ENCODE assay signal across 8 mouse cellular contexts in genomic region chr16:13819806-13820500, GRCm38 (mm10). TPM values are rescaled to one million over a fixed set of nuclear protein-coding genes. Genes with fewer than 3 reads are reported as not detected.
DNase-seq lines count a peak whose midpoint lies in the region; ATAC-seq lines count a peak whose summit lies in the region.

No protein-coding gene starts in this region.

- no peaks in the 10 kb centered on the region for H3K27me3 ChIP-seq in embryonic facial prominence, embryonic 11.5 days (ENCODE audit: control insufficient read depth, insufficient read depth, low read length)
- no peaks in the 10 kb centered on the region for H3K27me3 ChIP-seq in intestine, embryonic 14.5 days (replicated peaks; ENCODE audit: control insufficient read depth, insufficient read depth, low read length)
- no peaks in the 10 kb centered on the region for H3K27me3 ChIP-seq in midbrain, embryonic 15.5 days (replicated peaks)

- H3K4me1 ChIP-seq in embryonic facial prominence, embryonic 11.5 days (ENCODE audit: control insufficient read depth, insufficient read depth, low read length): no peaks in the 10 kb centered on the region
- H3K4me1 ChIP-seq in intestine, embryonic 14.5 days (replicated peaks; ENCODE audit: control insufficient read depth, insufficient read depth, low read length): peaks cover 11% of the 10 kb centered on the region
- peaks cover 21% of the 10 kb centered on the region for H3K4me1 ChIP-seq in midbrain, embryonic 15.5 days

- peak overlapping the region; percentile 64 for H3K4me3 ChIP-seq in embryonic facial prominence, embryonic 11.5 days (ENCODE audit: low read depth, low read length)
- H3K4me3 ChIP-seq in intestine, embryonic 14.5 days (ENCODE audit: low read depth, low read length): peak overlapping the region; percentile 83
- peak overlapping the region; percentile 83 for H3K4me3 ChIP-seq in midbrain, embryonic 15.5 days

- 0 out of 2 replicates have a peak, but pooled peaks cover 2% of the 10 kb centered on the region for H3K36me3 ChIP-seq in embryonic facial prominence, embryonic 11.5 days (replicated peaks; ENCODE audit: control insufficient read depth, insufficient read depth, low read depth, low read length)
- H3K36me3 ChIP-seq in intestine, embryonic 14.5 days (ENCODE audit: control insufficient read depth, insufficient read depth, low read length): peaks cover 12% of the 10 kb centered on the region; the same call in 1 of the 2 replicates
- peaks cover 5% of the 10 kb centered on the region; the same call in 1 of the 2 replicates for H3K36me3 ChIP-seq in midbrain, embryonic 15.5 days (replicated peaks)

- no peak overlapping the region for H3K27ac ChIP-seq in embryonic facial prominence, embryonic 11.5 days (replicated peaks; ENCODE audit: low read depth, low read length)
- H3K27ac ChIP-seq in intestine, embryonic 14.5 days (ENCODE audit: low read depth): peak overlapping the region; percentile 95
- H3K27ac ChIP-seq in midbrain, embryonic 15.5 days: peak overlapping the region; percentile 96

- no peak for ATAC-seq in embryonic facial prominence, embryonic 11.5 days (replicated peaks; ENCODE audit: insufficient number of reproducible peaks, low FRiP score, low TSS enrichment, low read depth)
- no peak for ATAC-seq in intestine, embryonic 14.5 days (replicated peaks; ENCODE audit: low FRiP score, low TSS enrichment, low read depth)
- peak; percentile 2 for ATAC-seq in midbrain, embryonic 15.5 days (replicated peaks)
- ATAC-seq in megakaryocyte-erythroid progenitor cell, adult 5-6 weeks (replicated peaks; ENCODE audit: low FRiP score, low TSS enrichment, poor library complexity, severe bottlenecking): no peak

- H3K4me2 ChIP-seq in embryonic facial prominence, embryonic 11.5 days (ENCODE audit: low read depth, low read length): peak overlapping the region; percentile 81
- H3K4me2 ChIP-seq in intestine, embryonic 14.5 days (ENCODE audit: low read length): peak overlapping the region; percentile 84
- peak overlapping the region; percentile 72 for H3K4me2 ChIP-seq in midbrain, embryonic 15.5 days

- peak; percentile 36 for DNase-seq in cerebellum, adult 11-12 months
- no peak for DNase-seq in cerebellum, postnatal 14 days
- DNase-seq in 416B (ENCODE audit: low read depth): peak; percentile 42
- no peak for DNase-seq in embryonic facial prominence, embryonic 11.5 days (ENCODE audit: low spot score)
- DNase-seq in intestine, embryonic 14.5 days (ENCODE audit: low spot score): no peak
- DNase-seq in urinary bladder, postnatal 14 days (ENCODE audit: low spot score): no peak

- 43% methylated on average over 12 of the region's 12 CpGs for WGBS in embryonic facial prominence, embryonic 11.5 days
- WGBS in intestine, embryonic 14.5 days: 22% methylated on average over 12 of the region's 12 CpGs
- WGBS in midbrain, embryonic 15.5 days: 36% methylated on average over 12 of the region's 12 CpGs

- peak overlapping the region; percentile 74 for H3K9ac ChIP-seq in embryonic facial prominence, embryonic 11.5 days (replicated peaks; ENCODE audit: low read length)
- peak overlapping the region; percentile 86 for H3K9ac ChIP-seq in intestine, embryonic 14.5 days (ENCODE audit: low read length)
- peak overlapping the region; percentile 79 for H3K9ac ChIP-seq in midbrain, embryonic 15.5 days

- no peaks in the 10 kb centered on the region for H3K9me3 ChIP-seq in embryonic facial prominence, embryonic 11.5 days (replicated peaks; ENCODE audit: control insufficient read depth, low read length)
- H3K9me3 ChIP-seq in intestine, embryonic 14.5 days (ENCODE audit: control insufficient read depth, low read length): no peaks in the 10 kb centered on the region
- H3K9me3 ChIP-seq in midbrain, embryonic 15.5 days: no peaks in the 10 kb centered on the region

RNA-seq across cellular contexts. Expression of gene Ntan1, which starts 1.3 kb away (rescaled TPM):
- 182 and 190 TPM in 2 replicates for polyA plus RNA-seq in embryonic facial prominence, embryonic 11.5 days (2014; fragmentation: Nextera tagmentation; extraction: Ambion mirVana)
- 158 and 173 TPM in 2 replicates for polyA plus RNA-seq in intestine, embryonic 14.5 days (2014; fragmentation: Nextera tagmentation; extraction: Ambion mirVana)
- 191 and 208 TPM in 2 replicates for polyA plus RNA-seq in midbrain, embryonic 15.5 days (2015; fragmentation: Nextera tagmentation; extraction: Ambion mirVana)
- 27.0 and 29.3 TPM in 2 replicates for total RNA-seq in megakaryocyte-erythroid progenitor cell, adult 5-6 weeks (2014; fragmentation: Nextera tagmentation)
- total RNA-seq in megakaryocyte-erythroid progenitor cell, adult 5-6 weeks (2017): 43.6 and 45.9 TPM in 2 replicates

RNA-seq across cellular contexts. Expression of gene Rrn3, which starts 39.4 kb away (rescaled TPM):
- 80.0 and 84.3 TPM in 2 replicates for polyA plus RNA-seq in embryonic facial prominence, embryonic 11.5 days (2014; fragmentation: Nextera tagmentation; extraction: Ambion mirVana)
- 54.4 and 59.1 TPM in 2 replicates for polyA plus RNA-seq in intestine, embryonic 14.5 days (2014; fragmentation: Nextera tagmentation; extraction: Ambion mirVana)
- 95.1 and 103 TPM in 2 replicates for polyA plus RNA-seq in midbrain, embryonic 15.5 days (2015; fragmentation: Nextera tagmentation; extraction: Ambion mirVana)
- total RNA-seq in megakaryocyte-erythroid progenitor cell, adult 5-6 weeks (2014; fragmentation: Nextera tagmentation): 37.6 and 47.6 TPM in 2 replicates
- total RNA-seq in megakaryocyte-erythroid progenitor cell, adult 5-6 weeks (2017): 62.0 and 71.2 TPM in 2 replicates

Comparison
In these comparisons a context has a peak if more than half of its experiments do, and no peak if none do; other contexts are left out.
1. DNase-seq: peak in cerebellum, adult 11-12 months (single experiment) and 416B (single experiment); none in cerebellum, postnatal 14 days (0 of 2), embryonic facial prominence, embryonic 11.5 days (single experiment), intestine, embryonic 14.5 days (single experiment) and urinary bladder, postnatal 14 days (single experiment).
2. Peak in every context shown above with its lines, with median percentiles within 50 percentile points of each other: H3K4me2 ChIP-seq, H3K4me3 ChIP-seq and H3K9ac ChIP-seq.